Mouse (Mus musculus): ENCODE measurements at regions not wholly inside any gene's neighbourhood (a gene's known extent, or its start where the extent isn't known, plus 50 kb on each side); places are given as distances from the start of the nearest gene placed in this dataset.

DNA sequence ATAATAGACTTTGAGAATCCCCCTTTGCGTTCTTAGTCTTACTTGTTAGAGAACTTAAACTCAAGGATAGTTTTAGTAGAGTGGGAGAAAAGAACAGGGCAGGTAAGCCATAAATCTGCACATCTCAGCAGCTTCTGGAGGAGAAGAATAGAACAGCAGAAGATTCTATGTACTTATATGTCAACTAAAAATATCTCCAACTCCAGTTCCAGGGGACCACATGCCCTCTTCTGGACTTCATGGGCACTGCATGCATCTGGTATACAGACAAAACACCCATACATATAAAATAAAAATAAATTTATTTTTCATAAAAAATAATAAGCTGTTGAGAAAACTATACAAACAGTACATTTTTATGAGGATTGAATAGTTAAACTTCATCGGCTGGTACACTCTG is 196.4 kb downstream of the Mettl4 start:
- DNase-seq: peak; percentile 11

DNA sequence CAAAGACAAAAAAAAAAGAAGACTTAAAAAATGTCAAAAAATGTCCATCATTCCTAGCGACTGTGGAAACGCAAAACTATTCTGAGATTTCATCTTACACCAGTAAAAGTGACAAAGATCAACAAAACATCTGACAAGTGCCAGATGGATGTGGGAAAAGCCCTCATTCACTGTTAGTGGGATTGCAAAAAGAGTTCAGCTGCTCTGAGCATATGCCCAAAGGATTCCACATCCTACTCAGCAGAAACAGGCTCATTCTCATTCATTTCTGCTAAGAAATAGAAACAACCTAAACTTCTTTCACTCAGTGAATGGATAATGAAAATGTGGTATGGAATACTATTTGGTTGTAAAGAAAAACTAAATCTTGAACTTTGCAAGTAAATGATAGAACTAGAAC is 221.1 kb downstream of the Mettl4 start:
- DNase-seq: no peak

Data from kidney, postnatal 10 days (tissue).